Mouse (Mus musculus) kidney, adult 2 months (tissue): ENCODE measurements at regions not wholly inside any gene's neighbourhood (a gene's known extent, or its start where the extent isn't known, plus 50 kb on each side); places are given as distances from the start of the nearest gene placed in this dataset.

ENCODE experiments used
- CTCF ChIP-seq: fragments of 200-500 bp; conservative IDR thresholded peaks from 2 replicates; pipeline ENCODE4 v1.5.1; 2011; ENCODE audit warnings: low read depth, mild to moderate bottlenecking, control low read depth, low read length, moderate library complexity, mixed read lengths; ENCODE audit not compliant: insufficient read depth, insufficient read length
- POLR2A ChIP-seq: fragments of 200-500 bp; IDR thresholded peaks from one replicate; pipeline ENCODE4 v1.6.1; 2011; ENCODE audit warnings: low read depth, low read length, control low read depth

GRCm38 (mm10) chr8:26828311-26828909, 148.7 kb upstream of the Zfp703 start:
- TF ChIP-seq CTCF (no peak), POLR2A (no peak)
